Mouse (Mus musculus): ENCODE results near the gene Cmtm5.

DNA sequence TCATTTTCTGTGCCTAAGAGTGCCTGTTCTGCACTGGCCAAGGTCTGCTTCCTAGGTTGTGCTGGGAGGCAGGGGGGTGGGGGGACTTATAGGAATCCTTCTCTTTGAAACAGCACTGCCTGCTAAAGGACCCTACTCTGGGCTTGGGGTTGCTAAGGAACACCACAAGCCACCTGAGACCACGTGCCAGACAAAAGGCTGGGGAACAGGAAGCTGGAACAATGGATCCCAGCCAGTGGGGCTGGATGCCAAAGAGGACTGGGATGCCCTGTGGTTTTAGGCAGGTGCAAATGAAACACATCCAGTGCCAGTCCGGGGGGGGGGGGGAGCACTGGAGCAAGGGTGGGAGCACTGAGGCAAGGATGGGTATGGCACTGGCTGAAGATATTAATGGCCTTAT is 5.6 kb upstream of the Cmtm5 start:
- TF ChIP-seq CTCF (IDR thresholded peaks at IDR 0.05; ENCODE audit: low read depth) (no peak), EP300 (IDR thresholded peaks at IDR 0.05; ENCODE audit: low read depth) (no peak)
